Mouse (Mus musculus): ENCODE measurements around the gene Rarres2. TPM values are rescaled to one million over a fixed set of nuclear protein-coding genes. Genes with fewer than 3 reads are reported as not detected.

Rarres2 gene
- total and polyA plus RNA-seq, 3 experiments = not detected

- H3K79me2 ChIP-seq (ENCODE audit: control insufficient read depth, insufficient read depth, low read length, poor library complexity) = no peaks in the 10 kb centered on the region
- DNase-seq (ENCODE audit: low read depth, low spot score) = no peak
- H3K27me3 ChIP-seq (ENCODE audit: control insufficient read depth in 1 of 2, insufficient read depth in 2 of 2, low read length in 2 of 2) = no peaks in the 10 kb centered on the region
- H3K27ac ChIP-seq (ENCODE audit: control insufficient read depth, low read depth, low read length) = no peak within 1 kb of the TSS
- no peak within 1 kb of the TSS for H3K4me3 ChIP-seq (ENCODE audit: control insufficient read depth in 1 of 2, insufficient read depth in 1 of 2, low read depth in 2 of 2, low read length in 2 of 2)
- H3K4me1 ChIP-seq (ENCODE audit: control insufficient read depth in 1 of 2, insufficient read depth in 2 of 2, low read length in 2 of 2) = no peaks in the 10 kb centered on the region
- H3K36me3 ChIP-seq (ENCODE audit: control insufficient read depth in 1 of 2, insufficient read depth in 2 of 2, low read length in 2 of 2) = no peaks in the 10 kb centered on the region
- H3K9ac ChIP-seq (ENCODE audit: control insufficient read depth, low read depth, low read length, poor library complexity, severe bottlenecking) = no peak within 1 kb of the TSS
- H3K9me3 ChIP-seq (replicated peaks; ENCODE audit: insufficient read depth, low read length) = no peaks in the 10 kb centered on the region
- TF ChIP-seq ELF1 (IDR thresholded peaks at IDR 0.05; ENCODE audit: low read depth, low read length) (no peak), TCF12 (IDR thresholded peaks at IDR 0.05; ENCODE audit: low read depth, low read length) (no peak), E2F4 (IDR thresholded peaks at IDR 0.05; ENCODE audit: borderline replicate concordance, low read depth, low read length) (no peak), MAZ (IDR thresholded peaks at IDR 0.05; ENCODE audit: low read depth, low read length) (no peak), CHD1 (IDR thresholded peaks at IDR 0.05; ENCODE audit: low read depth, low read length) (no peak), GATA1 (IDR thresholded peaks at IDR 0.05; ENCODE audit: low read depth, low read length) (no peak), ZKSCAN1 (IDR thresholded peaks at IDR 0.05; ENCODE audit: low read depth, low read length) (no peak), UBTF (IDR thresholded peaks at IDR 0.05; ENCODE audit: borderline replicate concordance, insufficient read depth, low read depth, low read length) (no peak), USF1 (IDR thresholded peaks at IDR 0.05; ENCODE audit: low read depth, low read length) (no peak), KAT2A (conservative IDR thresholded peaks at IDR 0.05; ENCODE audit: low read depth, low read length) (no peak), BHLHE40 (IDR thresholded peaks at IDR 0.05; ENCODE audit: borderline replicate concordance, low read depth, low read length) (no peak)
Measured at GRCm38 (mm10) chr6:48537105-48537954, 35.3 kb downstream of the Rarres2 start, which contains the start of gene Atp6v0e2. Gene Atp6v0e2, plus strand, starts transcription at chr6:48537615.

DNA sequence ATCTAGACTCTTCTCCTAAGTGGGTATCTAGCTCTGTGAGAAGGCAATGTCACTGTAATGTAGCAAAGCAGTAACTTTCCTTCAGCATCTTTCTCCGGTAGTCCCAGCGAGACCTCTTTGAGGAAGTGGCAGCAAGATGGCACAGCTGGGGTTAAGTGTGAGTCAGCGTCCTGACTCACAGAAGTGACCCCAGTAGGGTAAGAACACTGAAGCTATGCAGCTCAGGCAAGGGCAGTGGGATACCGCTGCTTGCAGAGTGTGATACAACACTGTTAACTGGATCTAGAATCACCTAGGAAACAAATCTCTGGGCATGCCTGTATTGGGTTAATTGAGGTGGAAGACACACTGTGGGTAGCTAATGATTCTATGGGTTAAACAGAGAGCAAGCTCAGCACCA lies 36.5 kb downstream of the Rarres2 start:
- no peak for DNase-seq (ENCODE audit: low read depth, low spot score)
- H3K4me1 ChIP-seq (ENCODE audit: control insufficient read depth in 1 of 2, insufficient read depth in 2 of 2, low read length in 2 of 2) = no peaks in the 10 kb centered on the region
- H3K79me2 ChIP-seq (ENCODE audit: control insufficient read depth, insufficient read depth, low read length, poor library complexity) = no peaks in the 10 kb centered on the region

More for the DNA sequence above, 36.5 kb downstream of the Rarres2 start:
- no peaks in the 10 kb centered on the region for H3K9me3 ChIP-seq (replicated peaks; ENCODE audit: insufficient read depth, low read length)
- H3K9ac ChIP-seq (ENCODE audit: control insufficient read depth, low read depth, low read length, poor library complexity, severe bottlenecking) = no peak overlapping the region
- H3K27ac ChIP-seq (ENCODE audit: control insufficient read depth, low read depth, low read length) = no peak overlapping the region
- H3K36me3 ChIP-seq (ENCODE audit: control insufficient read depth in 1 of 2, insufficient read depth in 2 of 2, low read length in 2 of 2) = no peaks in the 10 kb centered on the region
- no peak overlapping the region for H3K4me3 ChIP-seq (ENCODE audit: control insufficient read depth in 1 of 2, insufficient read depth in 1 of 2, low read depth in 2 of 2, low read length in 2 of 2)
- H3K27me3 ChIP-seq (ENCODE audit: control insufficient read depth in 1 of 2, insufficient read depth in 2 of 2, low read length in 2 of 2) = no peaks in the 10 kb centered on the region
- TF ChIP-seq CTCF (IDR thresholded peaks at IDR 0.05 in 2 of 3, conservative IDR thresholded peaks at IDR 0.05 in 1 of 3; ENCODE audit: control insufficient read depth in 1 of 3, insufficient read depth in 1 of 3, low read depth in 2 of 3, low read length in 3 of 3, poor library complexity in 1 of 3, severe bottlenecking in 1 of 3) = no peak
- TF ChIP-seq JUND (IDR thresholded peaks at IDR 0.05; ENCODE audit: low read depth, low read length) = no peak
- TF ChIP-seq CHD2 (IDR thresholded peaks at IDR 0.05; ENCODE audit: low read length) = no peak
- TF ChIP-seq ZC3H11A (IDR thresholded peaks at IDR 0.05; ENCODE audit: low read depth, low read length) = no peak
- TF ChIP-seq BHLHE40 (IDR thresholded peaks at IDR 0.05; ENCODE audit: borderline replicate concordance, low read depth, low read length) = no peak
- TF ChIP-seq ZMIZ1 (IDR thresholded peaks at IDR 0.05; ENCODE audit: low read depth, low read length) = no peak
- no peak for TF ChIP-seq RAD21 (IDR thresholded peaks at IDR 0.05; ENCODE audit: low read depth, low read length)
- no peak for TF ChIP-seq POLR2AphosphoS2 (IDR thresholded peaks at IDR 0.05; ENCODE audit: low read length)
- no peak for TF ChIP-seq ZNF384 (IDR thresholded peaks at IDR 0.05; ENCODE audit: low read depth, low read length)
- TF ChIP-seq UBTF (IDR thresholded peaks at IDR 0.05; ENCODE audit: borderline replicate concordance, insufficient read depth, low read depth, low read length) = no peak
- no peak for TF ChIP-seq CHD1 (IDR thresholded peaks at IDR 0.05; ENCODE audit: low read depth, low read length)
- no peak for TF ChIP-seq USF1 (IDR thresholded peaks at IDR 0.05; ENCODE audit: low read depth, low read length)
- no peak for TF ChIP-seq TBP (IDR thresholded peaks at IDR 0.05; ENCODE audit: low read depth, low read length)
- no peak for TF ChIP-seq TAL1 (IDR thresholded peaks at IDR 0.05; ENCODE audit: low read length)
- TF ChIP-seq E2F4 (IDR thresholded peaks at IDR 0.05; ENCODE audit: borderline replicate concordance, low read depth, low read length) = no peak
